Mouse (Mus musculus) bone marrow macrophage, adult 2 months (primary cell): ENCODE results near the gene Ank3.

Experiments
- CTCF ChIP-seq: IDR thresholded peaks from 2 replicates; pipeline ENCODE4 v1.5.1; 2012; ENCODE audit warnings: low read depth, mild to moderate bottlenecking, low read length, moderate library complexity
- POLR2A ChIP-seq: IDR thresholded peaks from 2 replicates; pipeline ENCODE4 v1.6.1; 2012; ENCODE audit warnings: mild to moderate bottlenecking, low read depth, low read length, borderline replicate concordance

GRCm38 (mm10) chr10:69962976-69963375 is 564.4 kb downstream of the Ank3 start:
- TF ChIP-seq CTCF (no peak), POLR2A (no peak)
